Mouse (Mus musculus): ENCODE measurements around the gene Irs3.

GRCm38 (mm10) chr5:137627991-137628390 is 17.5 kb downstream of the Irs3 start:
- TF ChIP-seq CTCF (conservative IDR thresholded peaks at IDR 0.05; ENCODE audit: low read length) (no peak), NANOG (IDR thresholded peaks at IDR 0.05; ENCODE audit: borderline replicate concordance, low read length) (no peak), POU5F1 (IDR thresholded peaks at IDR 0.05; ENCODE audit: borderline replicate concordance, low read length) (no peak)

All from E14TG2a.4 (cell line).